Mouse (Mus musculus) thymus, adult 2 months (tissue): ENCODE measurements around the gene Fasn.

Experiments
- CTCF ChIP-seq: fragments of 200-500 bp; IDR thresholded peaks from 2 replicates; pipeline ENCODE4 v1.5.1; 2012; ENCODE audit warnings: mild to moderate bottlenecking, control low read depth, low read length, moderate library complexity, borderline replicate concordance; ENCODE audit not compliant: control insufficient read depth, poor library complexity, insufficient read depth; ENCODE audit errors: extremely low read depth
- POLR2A ChIP-seq: fragments of 200-500 bp; IDR thresholded peaks from 2 replicates; pipeline ENCODE4 v1.6.1; 2012; ENCODE audit warnings: mild to moderate bottlenecking, low read length, control low read depth, moderate library complexity; ENCODE audit not compliant: control insufficient read depth, poor library complexity, insufficient read depth; ENCODE audit errors: extremely low read depth

DNA sequence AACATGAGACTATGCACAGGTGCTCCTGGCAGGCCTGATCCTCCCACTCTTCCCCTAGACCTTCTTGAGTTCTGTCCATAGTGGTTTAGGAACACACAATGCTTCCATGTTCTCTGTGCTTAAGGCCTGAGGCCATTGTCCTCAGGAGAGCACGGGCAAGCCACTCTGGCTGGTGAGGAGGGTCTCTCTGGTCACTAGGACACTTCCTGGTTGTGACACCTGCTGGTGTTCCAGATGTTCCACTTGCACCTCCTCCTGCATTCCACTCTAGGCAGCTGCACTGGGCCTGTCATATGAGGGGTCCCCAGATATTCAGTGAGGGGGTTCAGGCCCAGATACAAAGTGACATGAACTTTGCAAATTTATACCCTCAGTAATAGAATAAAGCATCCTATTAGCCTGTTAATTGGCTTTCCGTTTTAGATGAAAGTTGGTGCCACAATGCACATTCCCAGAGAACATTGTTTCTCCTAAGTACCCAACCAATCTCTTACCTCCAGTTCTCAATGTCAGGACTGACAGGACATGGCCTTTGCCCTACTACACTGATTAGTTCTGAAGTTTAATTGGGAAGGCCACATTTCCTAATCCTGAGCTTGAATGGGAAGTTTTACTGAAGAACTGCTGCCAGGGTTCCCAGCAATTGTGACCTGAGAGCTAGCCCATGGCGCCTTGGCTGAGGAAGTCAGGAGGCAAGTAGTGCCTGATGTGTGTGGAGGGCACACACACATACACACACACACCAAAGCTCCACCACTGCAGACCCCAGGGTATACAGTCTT is 7.5 kb upstream of the Fasn start:
- TF ChIP-seq CTCF = no peak
- TF ChIP-seq POLR2A = no peak
